Mouse (Mus musculus) ES-Bruce4 (cell line): Measurements from ENCODE around the gene Astn1.

Experiments
- CTCF ChIP-seq: IDR thresholded peaks from one replicate; pipeline ENCODE4 v1.8.1; 2011; ENCODE audit warnings: low read depth, low read length
- POLR2A ChIP-seq: IDR thresholded peaks from one replicate; pipeline ENCODE4 v1.8.1; 2011; ENCODE audit warnings: low read length; ENCODE audit not compliant: insufficient read depth

GRCm38 (mm10) chr1:158397058-158397457, 35.0 kb downstream of the Astn1 start:
- TF ChIP-seq POLR2A, result no peak
- no peak for TF ChIP-seq CTCF
